Mouse (Mus musculus): ENCODE data around the gene Vps8. TPM values are rescaled to one million over a fixed set of nuclear protein-coding genes. Genes with fewer than 3 reads are reported as not detected.

Gene Vps8
- total RNA-seq (2022): 1 to 10 TPM; 7.1 to 8.4 (median 7.6) TPM

- peak; percentile 80 to 90 for DNase-seq (ENCODE audit: low spot score in 2 of 2)
These were observed at the start of gene Vps8 for GRCm38 (mm10) chr16:21422645-21423545. Gene Vps8 (plus strand): TSS chr16:21423118.

GRCm38 (mm10) chr16:21373316-21373960, 49.5 kb upstream of the Vps8 start:
- no peak for DNase-seq (ENCODE audit: low spot score in 2 of 2)

- DNase-seq (ENCODE audit: low spot score in 2 of 2): no peak
These were observed 48.9 kb upstream of the Vps8 start for GRCm38 (mm10) chr16:21374067-21374466.

GRCm38 (mm10) chr16:21375147-21375546, 47.8 kb upstream of the Vps8 start:
- DNase-seq (ENCODE audit: low spot score in 2 of 2): no peak

- peak in 1 of 2 experiments; percentile 29 for DNase-seq (ENCODE audit: low spot score in 2 of 2)
These were observed 46.6 kb upstream of the Vps8 start for GRCm38 (mm10) chr16:21376316-21376715.

GRCm38 (mm10) chr16:21376949-21377604, 45.8 kb upstream of the Vps8 start:
- DNase-seq (ENCODE audit: low spot score in 2 of 2): no peak

- no peak for DNase-seq (ENCODE audit: low spot score in 2 of 2)
These were observed 45.3 kb upstream of the Vps8 start for GRCm38 (mm10) chr16:21377605-21377968.

- DNase-seq (ENCODE audit: low spot score in 2 of 2): no peak
These were observed 41.4 kb upstream of the Vps8 start for GRCm38 (mm10) chr16:21381469-21381868.

- no peak for DNase-seq (ENCODE audit: low spot score in 2 of 2)
These were observed 40.6 kb upstream of the Vps8 start for GRCm38 (mm10) chr16:21382152-21382911.

GRCm38 (mm10) chr16:21385926-21386881, 36.7 kb upstream of the Vps8 start:
- DNase-seq (ENCODE audit: low spot score in 2 of 2): no peak

GRCm38 (mm10) chr16:21389316-21389715, 33.6 kb upstream of the Vps8 start:
- DNase-seq (ENCODE audit: low spot score in 2 of 2): peak; percentile 20 to 55

- no peak for DNase-seq (ENCODE audit: low spot score in 2 of 2)
These were observed 32.2 kb upstream of the Vps8 start for GRCm38 (mm10) chr16:21390744-21391143.

- DNase-seq (ENCODE audit: low spot score in 2 of 2): no peak
These were observed 30.8 kb upstream of the Vps8 start for GRCm38 (mm10) chr16:21392099-21392498.

GRCm38 (mm10) chr16:21392517-21393112, 30.3 kb upstream of the Vps8 start:
- DNase-seq (ENCODE audit: low spot score in 2 of 2): peak; percentile 62 to 76

GRCm38 (mm10) chr16:21395546-21395945, 27.4 kb upstream of the Vps8 start:
- no peak for DNase-seq (ENCODE audit: low spot score in 2 of 2)

- no peak for DNase-seq (ENCODE audit: low spot score in 2 of 2)
These were observed 25.2 kb upstream of the Vps8 start for GRCm38 (mm10) chr16:21397681-21398080.

GRCm38 (mm10) chr16:21398345-21399051, 24.4 kb upstream of the Vps8 start:
- no peak for DNase-seq (ENCODE audit: low spot score in 2 of 2)

GRCm38 (mm10) chr16:21399942-21400341, 23.0 kb upstream of the Vps8 start:
- DNase-seq (ENCODE audit: low spot score in 2 of 2): no peak

GRCm38 (mm10) chr16:21402068-21402467, 20.9 kb upstream of the Vps8 start:
- no peak for DNase-seq (ENCODE audit: low spot score in 2 of 2)

Measured in gastrocnemius, adult 8-10 months (tissue).